Mouse (Mus musculus) neural tube, embryonic 15.5 days (tissue): ENCODE measurements around the gene Fkbp15. TPM values are rescaled to one million over a fixed set of nuclear protein-coding genes. Genes with fewer than 3 reads are reported as not detected.
"Not testable (repeated sequence)": the region's sequence is repeated elsewhere in the genome, so short reads cannot be mapped to it uniquely, and the experiment has no call there.

Source experiments
- ATAC-seq: fragments of 200-750 bp; cut with Nextera tagmentation; 2 replicates; pipeline ENCODE4 v1.8.0; 2017; ENCODE audit warnings: mild to moderate bottlenecking, moderate TSS enrichment, moderate library complexity; ENCODE audit not compliant: low FRiP score
- H3K27ac ChIP-seq: fragments of 300-500 bp; sonication (generic); replicated peaks from 2 replicates; pipeline ENCODE4 v1.5.1; 2015; ENCODE audit warnings: mild to moderate bottlenecking, inconsistent platforms
- H3K27me3 ChIP-seq: fragments of 300-500 bp; sonication (generic); replicated peaks from 2 replicates; pipeline ENCODE4 v1.6.1; 2015; ENCODE audit warnings: inconsistent platforms
- H3K36me3 ChIP-seq: fragments of 300-500 bp; sonication (generic); 2 replicates; pipeline ENCODE4 v1.6.1; 2015; ENCODE audit warnings: inconsistent platforms
- H3K4me1 ChIP-seq: fragments of 300-500 bp; sonication (generic); 2 replicates; pipeline ENCODE4 v1.6.1; 2015; ENCODE audit warnings: inconsistent platforms
- H3K4me2 ChIP-seq: fragments of 300-500 bp; sonication (generic); 2 replicates; pipeline ENCODE4 v1.6.1; 2015; ENCODE audit warnings: inconsistent platforms, mild to moderate bottlenecking, moderate library complexity
- H3K4me3 ChIP-seq: fragments of 300-500 bp; sonication (generic); replicated peaks from 2 replicates; pipeline ENCODE4 v1.5.1; 2015; ENCODE audit warnings: mild to moderate bottlenecking, inconsistent platforms
- H3K9ac ChIP-seq: fragments of 300-500 bp; sonication (generic); replicated peaks from 2 replicates; pipeline ENCODE4 v1.6.1; 2015; ENCODE audit warnings: mild to moderate bottlenecking, inconsistent platforms
- H3K9me3 ChIP-seq: fragments of 300-500 bp; sonication (generic); replicated peaks from 2 replicates; pipeline ENCODE4 v1.6.1; 2016; ENCODE audit warnings: inconsistent platforms
- WGBS: fragments of 180-500 bp; shearing (Covaris S2); methylation state at CpG from one replicate; pipeline ENCODE4 v1.1.7; 2015; ENCODE audit warnings: mixed read lengths; 5-methylcytosine and 5-hydroxymethylcytosine counted together
- polyA plus RNA-seq: library from polyadenylated mRNA; unstranded; fragments of >200 nt; fragmentation: Nextera tagmentation; extraction: Ambion mirVana; gene quantifications from 2 replicates; pipeline ENCODE4 v1.2.1, GENCODE M21; 2015

Gene Fkbp15
- polyA plus RNA-seq, 1 experiment from 2014 or later, result 22.6 TPM

- Histone ChIP-seq H3K4me2 (no peak overlapping the region), H3K4me3 (no peak overlapping the region), H3K27me3 (no peaks in the 10 kb centered on the region), H3K9me3 (no peaks in the 10 kb centered on the region), H3K36me3 (no peaks in the 10 kb centered on the region), H3K4me1 (0 out of 2 replicates have a peak, but pooled peaks cover 7% of the 10 kb centered on the region), H3K27ac (no peak overlapping the region), H3K9ac (no peak overlapping the region)
- ATAC-seq, result no peak
- 88% methylated on average over 10 of the region's 10 CpGs for WGBS
Observed at GRCm38 (mm10) chr4:62273916-62274315, 86.4 kb downstream of the Fkbp15 start.

- no peak overlapping the region for H3K27ac ChIP-seq
- no peak overlapping the region for H3K9ac ChIP-seq
- H3K4me3 ChIP-seq, result no peak overlapping the region
- H3K36me3 ChIP-seq, result no peaks in the 10 kb centered on the region
- no peak for ATAC-seq
- 92% methylated on average over 10 of the region's 10 CpGs for WGBS
- H3K27me3 ChIP-seq, result no peaks in the 10 kb centered on the region
- 0 out of 2 replicates have a peak, but pooled peaks cover 7% of the 10 kb centered on the region for H3K4me1 ChIP-seq
- no peaks in the 10 kb centered on the region for H3K9me3 ChIP-seq
- H3K4me2 ChIP-seq, result no peak overlapping the region
Observed at GRCm38 (mm10) chr4:62272696-62273095, 87.7 kb downstream of the Fkbp15 start.

GRCm38 (mm10) chr4:62267101-62267500 is 93.2 kb downstream of the Fkbp15 start:
- H3K9me3 ChIP-seq, result no peaks in the 10 kb centered on the region
- H3K4me1 ChIP-seq, result 0 out of 2 replicates have a peak, but pooled peaks cover 2% of the 10 kb centered on the region
- ATAC-seq, result no peak
- H3K4me3 ChIP-seq, result no peak overlapping the region
- H3K9ac ChIP-seq, result no peak overlapping the region
- no peaks in the 10 kb centered on the region for H3K36me3 ChIP-seq
- no peak overlapping the region for H3K4me2 ChIP-seq
- 70% methylated on average over 10 of the region's 10 CpGs for WGBS
- H3K27ac ChIP-seq, result no peak overlapping the region
- H3K27me3 ChIP-seq, result no peaks in the 10 kb centered on the region

- not testable (repeated sequence) for H3K27ac ChIP-seq, H3K9me3 ChIP-seq, H3K27me3 ChIP-seq, H3K9ac ChIP-seq, H3K36me3 ChIP-seq, H3K4me2 ChIP-seq, ATAC-seq, H3K4me3 ChIP-seq, H3K4me1 ChIP-seq
- 81% methylated on average over 5 of the region's 7 CpGs for WGBS
Observed at GRCm38 (mm10) chr4:62266016-62266415, 94.3 kb downstream of the Fkbp15 start.

- H3K4me2 ChIP-seq, result no peak overlapping the region
- no peak overlapping the region for H3K27ac ChIP-seq
- H3K4me3 ChIP-seq, result no peak overlapping the region
- no peaks in the 10 kb centered on the region for H3K9me3 ChIP-seq
- H3K36me3 ChIP-seq, result no peaks in the 10 kb centered on the region
- ATAC-seq, result no peak
- H3K27me3 ChIP-seq, result no peaks in the 10 kb centered on the region
- whole genome bisulfite sequencing, result 48% methylated on average over 10 of the region's 10 CpGs
- H3K4me1 ChIP-seq, result 0 out of 2 replicates have a peak, but pooled peaks cover 2% of the 10 kb centered on the region
- no peak overlapping the region for H3K9ac ChIP-seq
Observed at GRCm38 (mm10) chr4:62265154-62265836, 95.1 kb downstream of the Fkbp15 start.

GRCm38 (mm10) chr4:62263133-62263844 is 97.1 kb downstream of the Fkbp15 start:
- Histone ChIP-seq H3K27me3 (no peaks in the 10 kb centered on the region), H3K36me3 (no peaks in the 10 kb centered on the region), H3K4me2 (no peak overlapping the region), H3K9me3 (no peaks in the 10 kb centered on the region), H3K4me1 (0 out of 2 replicates have a peak, but pooled peaks cover 2% of the 10 kb centered on the region), H3K9ac (no peak overlapping the region), H3K27ac (no peak overlapping the region), H3K4me3 (no peak overlapping the region)
- WGBS, result 30% methylated on average over 7 of the region's 7 CpGs
- no peak for ATAC-seq

- no peaks in the 10 kb centered on the region for H3K36me3 ChIP-seq
- H3K4me3 ChIP-seq, result no peak within 1 kb of the TSS
- no peak within 1 kb of the TSS for H3K4me2 ChIP-seq
- H3K27ac ChIP-seq, result no peak within 1 kb of the TSS
- H3K9ac ChIP-seq, result no peak within 1 kb of the TSS
- ATAC-seq, result no peak
- 62% methylated on average over 2 of the region's 2 CpGs for WGBS
- no peaks in the 10 kb centered on the region for H3K27me3 ChIP-seq
- no peaks in the 10 kb centered on the region for H3K9me3 ChIP-seq
- 0 out of 2 replicates have a peak, but pooled peaks cover 2% of the 10 kb centered on the region for H3K4me1 ChIP-seq
Observed at GRCm38 (mm10) chr4:62262276-62262675, 98.1 kb downstream of the Fkbp15 start, which contains the start of gene Slc31a2. Gene Slc31a2, plus strand, starts transcription at chr4:62262562.

GRCm38 (mm10) chr4:62256931-62257330 is 103.4 kb downstream of the Fkbp15 start:
- Histone ChIP-seq H3K4me2 (no peak overlapping the region), H3K27me3 (no peaks in the 10 kb centered on the region), H3K36me3 (no peaks in the 10 kb centered on the region), H3K9me3 (no peaks in the 10 kb centered on the region), H3K9ac (no peak overlapping the region), H3K27ac (no peak overlapping the region), H3K4me1 (no peaks in the 10 kb centered on the region), H3K4me3 (no peak overlapping the region)
- 36% methylated on average over 8 of the region's 8 CpGs for WGBS
- ATAC-seq, result no peak

GRCm38 (mm10) chr4:62254551-62254950 is 105.8 kb downstream of the Fkbp15 start:
- no peaks in the 10 kb centered on the region for H3K9me3 ChIP-seq
- H3K27me3 ChIP-seq, result no peaks in the 10 kb centered on the region
- H3K9ac ChIP-seq, result no peak overlapping the region
- no peaks in the 10 kb centered on the region for H3K36me3 ChIP-seq
- 75% methylated on average over 8 of the region's 8 CpGs for WGBS
- no peak overlapping the region for H3K27ac ChIP-seq
- H3K4me1 ChIP-seq, result no peaks in the 10 kb centered on the region
- H3K4me3 ChIP-seq, result no peak overlapping the region
- ATAC-seq, result no peak
- H3K4me2 ChIP-seq, result no peak overlapping the region

- no peaks in the 10 kb centered on the region for H3K4me1 ChIP-seq
- WGBS, result 93% methylated on average over 4 of the region's 4 CpGs
- H3K27ac ChIP-seq, result no peak overlapping the region
- H3K9ac ChIP-seq, result no peak overlapping the region
- ATAC-seq, result no peak
- no peaks in the 10 kb centered on the region for H3K27me3 ChIP-seq
- H3K4me3 ChIP-seq, result no peak overlapping the region
- H3K36me3 ChIP-seq, result no peaks in the 10 kb centered on the region
- no peak overlapping the region for H3K4me2 ChIP-seq
- H3K9me3 ChIP-seq, result no peaks in the 10 kb centered on the region
Observed at GRCm38 (mm10) chr4:62251776-62252175, 108.6 kb downstream of the Fkbp15 start.

- Histone ChIP-seq H3K27ac (no peak overlapping the region), H3K36me3 (no peaks in the 10 kb centered on the region), H3K4me2 (no peak overlapping the region), H3K27me3 (no peaks in the 10 kb centered on the region), H3K4me1 (no peaks in the 10 kb centered on the region), H3K9ac (no peak overlapping the region), H3K4me3 (no peak overlapping the region), H3K9me3 (no peaks in the 10 kb centered on the region)
- no peak for ATAC-seq
- WGBS, result 40% methylated on average over 3 of the region's 3 CpGs
Observed at GRCm38 (mm10) chr4:62250896-62251544, 109.3 kb downstream of the Fkbp15 start.
